Mouse (Mus musculus) frontal cortex, postnatal 25 days (tissue): ENCODE data around the gene Avil.

ENCODE experiments used
- DNase-seq, 2 experiments: peaks; one replicate each; pipeline ENCODE4 v3.0.0; 2022; ENCODE audit warnings: low spot score in 2 of 2

The Avil gene

DNA sequence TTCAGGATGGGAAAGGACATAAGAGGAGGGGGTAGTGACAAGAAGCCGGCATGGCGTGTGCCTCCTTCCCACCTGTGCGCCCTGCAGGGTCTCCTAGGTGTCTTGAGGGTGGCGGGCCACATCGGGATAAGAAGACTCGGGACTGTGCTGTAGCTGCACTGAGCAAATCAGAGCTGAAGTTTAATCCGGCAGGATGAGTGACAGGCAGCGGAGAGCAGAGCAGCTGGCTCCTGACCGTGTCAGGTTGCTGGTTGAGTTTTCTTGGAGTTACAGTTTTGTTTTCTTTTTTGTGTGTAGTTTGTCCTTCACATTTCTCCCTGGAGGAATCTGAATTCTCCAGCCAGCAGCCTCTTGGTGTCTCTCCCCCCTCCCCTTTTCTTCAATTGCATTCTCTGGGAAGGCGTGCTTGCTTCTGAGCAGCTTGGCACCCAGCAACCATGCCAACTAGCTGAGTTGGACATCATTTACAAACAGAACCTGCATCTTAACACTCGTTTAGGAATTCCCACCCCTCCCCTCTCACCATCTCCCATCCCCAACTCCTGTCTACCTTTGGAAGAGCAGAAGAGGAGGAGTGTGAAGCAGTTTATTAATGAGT lies 19.5 kb upstream of the Avil start:
- DNase-seq = no peak

GRCm38 (mm10) chr10:126981746-126982145 lies 18.8 kb upstream of the Avil start:
- DNase-seq = no peak

- DNase-seq = no peak
These were observed 17.2 kb upstream of the Avil start for GRCm38 (mm10) chr10:126983193-126983725.

- no peak for DNase-seq
These were observed 16.1 kb upstream of the Avil start for GRCm38 (mm10) chr10:126984189-126985004.

- no peak for DNase-seq
These were observed 15.4 kb upstream of the Avil start for GRCm38 (mm10) chr10:126985127-126985526.

DNA sequence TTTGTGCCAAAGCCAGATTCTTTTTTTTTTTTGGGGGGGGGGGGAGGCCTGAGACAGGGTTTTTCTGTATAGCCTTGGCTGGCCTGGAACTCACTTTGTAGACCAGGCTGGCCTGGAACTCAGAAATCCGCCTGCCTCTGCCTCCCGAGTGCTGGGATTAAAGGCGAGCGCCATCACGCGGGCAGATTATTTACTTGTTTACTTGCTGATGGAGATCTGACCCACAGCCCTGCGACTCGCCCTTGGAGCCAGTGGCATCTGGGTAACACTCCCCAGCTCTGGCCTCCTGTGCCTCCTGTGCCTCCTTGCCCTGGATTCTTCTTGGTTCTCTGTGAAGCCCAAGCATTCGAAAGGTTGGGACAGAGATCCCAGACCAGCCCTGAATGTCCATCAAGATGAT lies 14.9 kb upstream of the Avil start:
- no peak for DNase-seq

GRCm38 (mm10) chr10:126986541-126986961 lies 14.0 kb upstream of the Avil start:
- DNase-seq = peak in 1 of 2 experiments; percentile 46

DNA sequence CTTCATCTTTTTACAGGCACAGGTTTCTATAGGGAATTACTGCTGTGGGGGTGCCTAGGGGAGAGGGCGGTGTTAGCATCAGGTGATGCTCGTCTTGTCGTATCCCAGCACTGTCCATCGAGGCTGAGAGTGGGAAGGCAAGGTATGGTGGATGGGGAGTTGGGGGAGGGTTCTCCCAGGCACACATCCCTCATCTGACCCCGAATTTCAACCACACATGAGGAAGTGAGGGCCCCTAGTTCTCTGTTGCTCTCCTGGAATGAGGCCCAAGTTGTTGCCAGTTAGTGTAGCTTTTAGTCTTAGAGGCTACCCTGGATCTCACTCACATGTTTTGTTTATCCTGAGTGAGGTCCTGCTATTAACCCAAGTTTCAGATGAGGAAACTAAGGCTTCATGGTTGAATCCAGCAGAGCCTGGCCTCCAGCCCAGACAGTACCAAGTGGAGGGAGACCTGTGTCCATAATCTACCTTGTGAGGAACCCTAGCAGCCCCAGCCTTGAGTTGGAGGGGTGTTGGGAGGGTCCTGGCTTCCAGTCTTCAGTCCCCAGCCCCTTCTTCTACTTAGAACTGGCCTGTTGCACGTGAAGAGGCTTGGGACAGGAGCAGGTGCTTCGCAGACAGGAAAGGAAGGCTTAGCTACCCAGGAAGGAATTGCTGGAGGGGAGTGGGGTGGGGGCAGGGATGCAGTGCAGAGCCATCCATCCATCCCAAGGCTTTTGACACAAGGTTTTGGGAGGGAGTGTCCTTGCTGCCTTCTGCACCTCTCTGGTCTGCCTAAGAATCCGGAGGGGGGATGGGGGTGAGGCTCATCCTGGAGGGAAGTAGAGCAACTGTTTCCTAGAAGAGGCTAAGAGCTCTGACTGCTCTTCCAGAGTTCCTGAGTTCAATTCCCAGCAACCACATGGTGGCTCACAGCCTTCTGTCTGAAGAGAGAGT lies 13.1 kb upstream of the Avil start:
- DNase-seq = no peak

DNA sequence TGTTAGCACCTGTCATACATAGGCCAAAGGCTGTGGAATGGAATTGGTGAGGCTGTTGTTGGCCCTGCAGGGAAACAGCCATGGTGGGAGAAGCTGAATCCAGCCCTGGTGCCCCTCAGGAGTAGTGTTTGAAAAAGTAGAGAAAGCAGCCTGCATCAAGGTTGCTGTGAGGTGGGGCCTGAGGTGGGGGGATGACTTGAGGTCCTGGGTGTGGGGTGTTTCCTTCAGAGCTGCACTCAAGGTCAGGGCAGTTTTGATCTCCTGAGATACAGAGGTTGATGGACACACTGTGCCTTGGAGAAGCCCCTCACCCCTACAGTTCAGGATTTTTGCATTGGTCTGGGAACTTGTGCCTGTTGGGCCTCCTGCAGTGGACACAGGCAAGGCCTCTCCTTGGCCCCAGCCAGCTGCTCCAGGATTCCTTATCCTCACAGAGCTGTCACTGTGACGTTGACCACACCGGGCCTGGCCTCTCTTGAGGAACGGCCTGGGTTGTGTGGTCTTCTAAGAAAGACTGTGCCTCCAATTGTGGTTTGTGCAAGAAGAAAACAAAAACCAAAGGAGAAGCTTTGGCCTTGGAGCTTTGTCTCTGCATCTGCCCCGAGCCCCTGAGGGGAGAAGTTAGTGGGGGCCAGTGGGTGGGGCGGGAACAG lies 11.9 kb upstream of the Avil start:
- no peak for DNase-seq

DNA sequence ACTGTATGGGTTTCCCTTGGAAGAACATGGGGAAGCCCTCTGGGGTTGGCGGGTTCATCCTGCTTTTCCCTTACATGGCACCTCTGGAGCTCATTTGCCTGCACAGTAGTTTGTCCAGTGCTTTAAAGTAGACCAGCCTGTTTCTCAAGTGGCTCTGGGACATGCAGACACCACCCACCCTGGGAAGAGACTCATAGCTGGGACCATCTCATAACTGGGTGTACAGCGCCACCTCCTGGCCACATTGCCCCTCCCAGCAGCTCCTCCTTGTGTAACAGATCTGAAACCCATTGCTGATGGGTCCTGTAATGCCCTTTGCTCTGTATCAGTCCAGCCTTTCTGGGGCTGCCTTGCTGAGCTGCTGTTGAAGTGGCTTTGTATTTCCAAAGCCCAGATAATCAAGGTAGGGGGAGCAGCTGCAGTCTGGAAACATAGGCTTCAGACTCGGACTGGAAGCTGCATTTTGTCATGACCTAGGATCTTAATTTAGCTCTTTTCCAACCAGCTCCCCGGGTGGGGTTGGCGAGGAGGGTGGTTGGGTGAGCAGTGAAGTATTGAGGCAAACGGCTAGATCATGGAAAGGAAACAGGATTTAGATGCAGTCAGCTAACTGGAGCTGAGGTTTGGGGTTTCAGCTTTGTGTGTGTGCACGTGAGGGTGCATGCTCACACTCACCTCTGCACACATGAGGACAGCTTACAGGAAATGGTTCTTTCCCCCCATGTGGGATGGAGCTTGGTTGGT lies 10.0 kb upstream of the Avil start:
- peak; percentile 76 to 81 for DNase-seq

- DNase-seq = no peak
These were observed 8.8 kb upstream of the Avil start for GRCm38 (mm10) chr10:126991676-126992075.

- DNase-seq = no peak
These were observed 6.9 kb upstream of the Avil start for GRCm38 (mm10) chr10:126993621-126994020.

DNA sequence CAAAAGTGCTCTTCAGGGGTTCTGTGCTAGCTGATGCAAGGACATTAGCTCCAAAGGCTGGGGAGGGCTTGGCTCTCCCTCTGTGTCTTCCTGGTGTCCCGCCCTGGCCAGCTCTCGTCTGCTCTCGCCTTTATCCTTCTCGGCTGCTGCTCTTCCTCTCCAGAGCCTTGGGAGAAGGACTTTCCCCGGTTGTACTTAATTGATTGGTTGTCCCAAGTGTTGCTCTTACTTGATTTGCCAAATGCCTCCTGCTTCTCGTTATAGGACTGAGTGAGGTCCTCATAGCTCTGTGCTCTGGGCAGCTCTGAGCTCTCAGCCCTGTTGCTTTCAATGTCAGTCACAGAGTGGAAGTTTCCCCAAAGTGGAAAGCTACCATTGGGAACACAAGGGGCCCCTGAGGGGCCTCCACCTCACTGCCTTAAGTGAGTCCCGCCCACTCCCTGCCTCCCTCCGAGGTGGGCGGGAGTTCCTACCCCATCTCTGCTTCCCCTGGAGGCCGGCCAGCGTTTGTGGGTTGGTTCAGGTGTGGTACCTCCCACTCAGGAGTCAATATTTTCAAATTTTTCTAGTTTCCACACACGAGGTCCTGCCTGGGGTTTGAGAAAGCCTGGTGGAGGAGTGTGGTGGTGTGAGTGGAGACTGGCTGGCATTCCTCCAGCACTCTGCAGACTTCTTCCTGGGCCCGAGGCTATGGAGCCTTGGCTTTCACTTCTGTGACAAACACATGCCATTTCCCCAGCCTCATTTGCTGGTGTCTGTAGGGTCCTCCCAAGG lies 3.0 kb upstream of the Avil start:
- DNase-seq = no peak

DNA sequence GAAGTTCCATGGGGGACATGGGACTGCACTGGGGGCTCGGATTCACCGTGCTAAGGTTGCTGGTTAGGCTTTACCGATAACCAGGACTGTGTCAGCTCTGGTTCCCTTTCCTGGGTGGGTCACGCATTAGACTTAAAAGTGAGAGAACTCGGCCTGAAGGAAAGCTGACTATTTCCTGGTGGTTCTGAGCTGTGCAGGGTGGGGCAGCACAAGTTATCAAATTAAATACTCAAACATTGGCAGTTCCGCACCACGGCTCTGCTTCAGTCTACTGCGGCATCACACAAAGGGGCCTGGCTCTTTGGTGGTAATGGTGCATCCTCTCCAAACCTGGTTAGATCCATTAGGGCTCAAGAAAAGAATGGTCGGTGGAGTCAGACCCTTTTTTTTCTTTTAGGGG lies 788 bp downstream of the Avil start:
- DNase-seq = no peak

DNA sequence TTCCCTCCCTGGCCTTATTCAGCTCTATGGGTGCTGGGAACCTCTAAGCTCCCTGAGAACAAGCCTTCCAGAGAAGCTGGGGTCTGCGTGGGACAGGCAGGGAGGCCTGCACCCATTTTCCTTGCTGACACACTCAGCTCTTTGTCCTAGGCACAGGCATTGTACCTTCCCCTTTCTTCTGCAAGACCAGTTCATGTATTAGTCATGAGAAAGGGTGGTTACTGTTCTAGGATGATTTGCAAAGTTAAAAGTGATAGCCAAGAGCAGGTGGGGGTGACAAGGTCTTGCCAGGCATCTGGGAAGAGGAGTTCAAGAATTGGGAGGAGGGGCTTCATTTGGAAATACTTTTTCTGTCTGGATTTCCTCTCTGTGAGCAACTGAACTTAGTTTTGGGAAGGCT lies 1.5 kb downstream of the Avil start:
- no peak for DNase-seq

GRCm38 (mm10) chr10:127002765-127003164 lies 2.3 kb downstream of the Avil start:
- no peak for DNase-seq

DNA sequence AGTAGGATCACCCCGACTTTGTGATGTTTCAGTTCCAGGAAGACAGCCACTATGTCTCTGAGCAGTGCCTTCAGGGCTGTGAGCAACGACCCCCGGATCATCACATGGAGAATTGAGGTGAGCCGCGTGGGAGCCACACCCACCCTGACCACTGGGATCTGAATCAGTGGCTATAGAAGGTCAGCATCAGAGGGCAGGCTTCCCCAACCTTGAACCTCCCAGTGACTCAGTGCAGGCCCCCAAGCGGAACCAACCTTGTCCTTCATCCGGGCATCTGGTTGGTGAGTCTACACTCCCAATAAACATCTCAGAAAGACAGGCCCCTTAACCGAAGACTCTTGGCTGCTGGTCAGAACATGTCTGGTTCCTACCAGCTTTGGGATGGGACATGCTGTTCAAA lies 2.8 kb downstream of the Avil start:
- DNase-seq = no peak

- DNase-seq = no peak
These were observed 3.3 kb downstream of the Avil start for GRCm38 (mm10) chr10:127003806-127004205.

- DNase-seq = no peak
These were observed 16.0 kb downstream of the Avil start for GRCm38 (mm10) chr10:127016488-127016887.

- no peak for DNase-seq
These were observed 16.6 kb downstream of the Avil start for GRCm38 (mm10) chr10:127017071-127017470.
